Mouse (Mus musculus): Measurements from ENCODE around the gene Gm20817. TPM values are rescaled to one million over a fixed set of nuclear protein-coding genes. Genes with fewer than 3 reads are reported as not detected.

Gene Gm20817
- polyA plus RNA-seq (2017; shearing (Covaris generic)): not detected

GRCm38 (mm10) chrY:68832628-68833027, at the start of gene Gm20817:
TSS of gene Gm20817 (minus strand) at chrY:68832728.

